Mouse (Mus musculus) MEL (cell line): Measurements from ENCODE around the gene Nup153. TPM values are rescaled to one million over a fixed set of nuclear protein-coding genes. Genes with fewer than 3 reads are reported as not detected.
A peak's percentile ranks its signal among the peaks of the same experiment; 100 is the strongest.

Source experiments
- DNase-seq: peaks from one replicate; pipeline ENCODE4 v3.0.0; 2011; ENCODE audit warnings: low read depth, low spot score
- H3K27ac ChIP-seq: 2 replicates; pipeline ENCODE4 v1.5.1; 2012; ENCODE audit warnings: low read depth, mild to moderate bottlenecking, control low read depth, low read length, moderate library complexity; ENCODE audit not compliant: control insufficient read depth
- H3K27me3 ChIP-seq, 2 experiments: fragments of 150-350 bp in 1 of 2; sonication (generic) in 1 of 2; 2 replicates each; pipeline ENCODE4 v1.6.1; 2012; ENCODE audit warnings: low read length in 2 of 2, mild to moderate bottlenecking in 2 of 2, improper control_type of control experiment in 1 of 2, moderate library complexity in 1 of 2; ENCODE audit not compliant: insufficient read depth in 2 of 2, control insufficient read depth in 1 of 2
- H3K36me3 ChIP-seq, 2 experiments: 2 replicates each; pipeline ENCODE4 v1.6.1; 2012 to 2014; ENCODE audit warnings: low read length in 2 of 2, improper control_type of control experiment in 1 of 2, inconsistent platforms in 1 of 2, mild to moderate bottlenecking in 1 of 2; ENCODE audit not compliant: insufficient read depth in 2 of 2, control insufficient read depth in 1 of 2
- H3K4me1 ChIP-seq, 2 experiments: fragments of 150-350 bp in 1 of 2; sonication (generic) in 1 of 2; 2 replicates each; pipeline ENCODE4 v1.6.1; 2012; ENCODE audit warnings: low read length in 2 of 2, improper control_type of control experiment in 1 of 2, mild to moderate bottlenecking in 1 of 2; ENCODE audit not compliant: insufficient read depth in 2 of 2, control insufficient read depth in 1 of 2
- H3K4me3 ChIP-seq, 2 experiments: fragments of 150-350 bp in 1 of 2; sonication (generic) in 1 of 2; 2 replicates each; pipeline ENCODE4 v1.5.1; 2012; ENCODE audit warnings: low read depth in 2 of 2, low read length in 2 of 2, mild to moderate bottlenecking in 2 of 2, moderate library complexity in 2 of 2, control low read depth in 1 of 2, improper control_type of control experiment in 1 of 2; ENCODE audit not compliant: control insufficient read depth in 1 of 2, insufficient read depth in 1 of 2
- H3K79me2 ChIP-seq: 2 replicates; pipeline ENCODE4 v1.6.1; 2012; ENCODE audit warnings: mild to moderate bottlenecking, low read length, moderate library complexity; ENCODE audit not compliant: control insufficient read depth, poor library complexity, insufficient read depth
- H3K9ac ChIP-seq: 2 replicates; pipeline ENCODE4 v1.6.1; 2012; ENCODE audit warnings: low read depth, mild to moderate bottlenecking, control low read depth, low read length, moderate library complexity; ENCODE audit not compliant: control insufficient read depth, poor library complexity, severe bottlenecking
- H3K9me3 ChIP-seq: fragments of 150-350 bp; sonication (generic); replicated peaks from 2 replicates; pipeline ENCODE4 v1.6.1; 2012; ENCODE audit warnings: mild to moderate bottlenecking, low read length, improper control_type of control experiment, moderate library complexity; ENCODE audit not compliant: insufficient read depth
- BHLHE40 ChIP-seq: IDR thresholded peaks from 2 replicates; pipeline ENCODE4 v1.6.1; 2012; ENCODE audit warnings: low read depth, mild to moderate bottlenecking, inconsistent platforms, low read length, improper control_type of control experiment, borderline replicate concordance
- CHD1 ChIP-seq: IDR thresholded peaks from 2 replicates; pipeline ENCODE4 v1.6.1; 2012; ENCODE audit warnings: low read depth, mild to moderate bottlenecking, inconsistent platforms, low read length, improper control_type of control experiment
- CHD2 ChIP-seq: IDR thresholded peaks from 2 replicates; pipeline ENCODE4 v1.6.1; 2011; ENCODE audit warnings: low read length, improper control_type of control experiment
- CTCF ChIP-seq, 3 experiments: IDR thresholded peaks in 2 of 3; conservative IDR thresholded peaks in 1 of 3; 2 replicates each; pipeline ENCODE4 v1.5.1; 2011 to 2012; ENCODE audit warnings: low read length in 3 of 3, low read depth in 2 of 3, mild to moderate bottlenecking in 2 of 3, improper control_type of control experiment in 1 of 3, inconsistent platforms in 1 of 3, mixed read lengths in 1 of 3, moderate library complexity in 1 of 3; ENCODE audit not compliant: control insufficient read depth in 1 of 3, insufficient read depth in 1 of 3, poor library complexity in 1 of 3, severe bottlenecking in 1 of 3
- E2F4 ChIP-seq: IDR thresholded peaks from 2 replicates; pipeline ENCODE4 v1.6.1; 2011; ENCODE audit warnings: low read depth, low read length, improper control_type of control experiment, borderline replicate concordance
- EP300 ChIP-seq, 2 experiments: IDR thresholded peaks; 2 replicates each; pipeline ENCODE4 v1.6.1; 2011; ENCODE audit warnings: improper control_type of control experiment in 2 of 2, low read length in 2 of 2, low read depth in 1 of 2, mild to moderate bottlenecking in 1 of 2
- GABPA ChIP-seq: IDR thresholded peaks from 2 replicates; pipeline ENCODE4 v1.6.1; 2012; ENCODE audit warnings: low read depth, mild to moderate bottlenecking, inconsistent platforms, low read length, improper control_type of control experiment, moderate library complexity
- HCFC1 ChIP-seq: IDR thresholded peaks from 2 replicates; pipeline ENCODE4 v1.6.1; 2012; ENCODE audit warnings: low read depth, mild to moderate bottlenecking, inconsistent platforms, low read length, improper control_type of control experiment, moderate library complexity
- JUND ChIP-seq: IDR thresholded peaks from 2 replicates; pipeline ENCODE4 v1.6.1; 2011; ENCODE audit warnings: low read depth, mild to moderate bottlenecking, improper control_type of control experiment, low read length
- KAT2A ChIP-seq: conservative IDR thresholded peaks from 2 replicates; pipeline ENCODE4 v1.6.1; 2012; ENCODE audit warnings: low read depth, low read length, improper control_type of control experiment, inconsistent platforms
- MAFK ChIP-seq: IDR thresholded peaks from 2 replicates; pipeline ENCODE4 v1.6.1; 2011; ENCODE audit warnings: low read depth, mild to moderate bottlenecking, low read length, improper control_type of control experiment, borderline replicate concordance
- MAX ChIP-seq: IDR thresholded peaks from 2 replicates; pipeline ENCODE4 v1.6.1; 2011; ENCODE audit warnings: low read length, improper control_type of control experiment
- MAZ ChIP-seq: IDR thresholded peaks from 2 replicates; pipeline ENCODE4 v1.6.1; 2012; ENCODE audit warnings: low read depth, mild to moderate bottlenecking, inconsistent platforms, low read length, improper control_type of control experiment
- MEF2A ChIP-seq: IDR thresholded peaks from 2 replicates; pipeline ENCODE4 v1.6.1; 2014; ENCODE audit warnings: low read depth, mild to moderate bottlenecking, inconsistent platforms, low read length, improper control_type of control experiment; ENCODE audit not compliant: poor library complexity, insufficient replicate concordance, severe bottlenecking; ENCODE audit errors: extremely low read depth
- MXI1 ChIP-seq: IDR thresholded peaks from 2 replicates; pipeline ENCODE4 v1.6.1; 2011; ENCODE audit warnings: mild to moderate bottlenecking, low read depth, low read length, improper control_type of control experiment
- MYB ChIP-seq: IDR thresholded peaks from 2 replicates; pipeline ENCODE4 v1.6.1; 2011; ENCODE audit warnings: mild to moderate bottlenecking, low read depth, low read length, improper control_type of control experiment
- NELFE ChIP-seq: IDR thresholded peaks from 2 replicates; pipeline ENCODE4 v1.6.1; 2011; ENCODE audit warnings: low read depth, low read length, improper control_type of control experiment
- NRF1 ChIP-seq: IDR thresholded peaks from 2 replicates; pipeline ENCODE4 v1.6.1; 2014; ENCODE audit warnings: low read depth, mild to moderate bottlenecking, inconsistent platforms, low read length, improper control_type of control experiment, moderate library complexity; ENCODE audit not compliant: poor library complexity, insufficient read depth, severe bottlenecking
- POLR2A ChIP-seq, 2 experiments: IDR thresholded peaks; 2 replicates each; pipeline ENCODE4 v1.6.1; 2011 to 2012; ENCODE audit warnings: low read length in 2 of 2, mild to moderate bottlenecking in 2 of 2, control low read depth in 1 of 2, improper control_type of control experiment in 1 of 2, low read depth in 1 of 2, moderate library complexity in 1 of 2; ENCODE audit not compliant: control insufficient read depth in 1 of 2, insufficient read depth in 1 of 2, poor library complexity in 1 of 2
- RAD21 ChIP-seq: IDR thresholded peaks from 2 replicates; pipeline ENCODE4 v1.6.1; 2011; ENCODE audit warnings: mild to moderate bottlenecking, low read depth, low read length, improper control_type of control experiment
- RCOR1 ChIP-seq: IDR thresholded peaks from 2 replicates; pipeline ENCODE4 v1.6.1; 2012; ENCODE audit warnings: low read depth, mild to moderate bottlenecking, inconsistent platforms, low read length, improper control_type of control experiment
- SMC3 ChIP-seq: IDR thresholded peaks from 2 replicates; pipeline ENCODE4 v1.6.1; 2011; ENCODE audit warnings: low read depth, low read length, improper control_type of control experiment
- TBP ChIP-seq: IDR thresholded peaks from 2 replicates; pipeline ENCODE4 v1.8.0; 2011; ENCODE audit warnings: low read depth, low read length, improper control_type of control experiment
- UBTF ChIP-seq: IDR thresholded peaks from 2 replicates; pipeline ENCODE4 v1.6.1; 2012; ENCODE audit warnings: low read depth, mild to moderate bottlenecking, inconsistent platforms, low read length, improper control_type of control experiment, moderate library complexity, borderline replicate concordance; ENCODE audit not compliant: insufficient read depth
- ZC3H11A ChIP-seq: IDR thresholded peaks from 2 replicates; pipeline ENCODE4 v1.6.1; 2012; ENCODE audit warnings: low read depth, mild to moderate bottlenecking, inconsistent platforms, low read length, improper control_type of control experiment
- ZKSCAN1 ChIP-seq: IDR thresholded peaks from 2 replicates; pipeline ENCODE4 v1.6.1; 2012; ENCODE audit warnings: low read depth, mild to moderate bottlenecking, inconsistent platforms, low read length, improper control_type of control experiment, moderate library complexity
- ZMIZ1 ChIP-seq: IDR thresholded peaks from 2 replicates; pipeline ENCODE4 v1.6.1; 2012; ENCODE audit warnings: low read depth, mild to moderate bottlenecking, inconsistent platforms, low read length, improper control_type of control experiment, moderate library complexity
- ZNF384 ChIP-seq: IDR thresholded peaks from 2 replicates; pipeline ENCODE4 v1.6.1; 2012; ENCODE audit warnings: low read depth, mild to moderate bottlenecking, inconsistent platforms, low read length, improper control_type of control experiment
- polyA plus RNA-seq, 2 experiments: library from polyadenylated mRNA; stranded (reverse) in 1 of 2; unstranded in 1 of 2; fragments of >175 nt in 1 of 2; fragments of >200 nt in 1 of 2; gene quantifications; 2 replicates each; pipeline versions ENCODE4 v1.2.1 to v1.2.4; 2012; ENCODE audit warnings: low replicate concordance in 2 of 2, low read depth in 1 of 2; ENCODE audit not compliant: insufficient read length in 2 of 2, insufficient read depth in 1 of 2, missing spikeins in 1 of 2
- total RNA-seq: library from RNA; depleted of rRNA; stranded (reverse); fragments of 300-350 nt; gene quantifications from 2 replicates; pipeline ENCODE4 v1.2.3, GENCODE M21; 2012

Nup153 gene
- total and polyA plus RNA-seq, 3 experiments = 64.6 to 221 (median 82.8) TPM

DNA sequence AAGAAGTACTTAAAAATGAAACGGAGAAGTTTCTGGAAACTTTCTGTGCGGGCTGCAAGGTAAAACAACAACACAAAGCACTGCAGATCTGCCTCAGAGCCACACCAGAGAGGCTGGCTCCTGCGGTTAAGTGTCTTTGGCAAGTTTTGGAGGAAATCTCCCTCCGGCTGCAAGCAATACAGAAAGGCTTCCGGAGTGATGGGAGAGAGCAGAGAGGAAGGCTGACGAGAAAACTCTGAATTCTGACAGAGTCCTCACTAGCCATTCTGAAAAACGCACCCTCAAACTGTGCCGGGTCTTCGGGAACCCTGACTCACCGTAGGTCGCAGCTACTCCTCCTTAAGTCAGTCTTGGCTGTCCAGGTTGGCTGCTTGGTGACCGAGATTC, 8.7 kb upstream of the Nup153 start:
- H3K9me3 ChIP-seq = no peaks in the 10 kb centered on the region
- H3K9ac ChIP-seq = peak overlapping the region; percentile 71
- H3K36me3 ChIP-seq = peaks cover 0 to 3% of the 10 kb centered on the region in 2 experiments; a peak in 1 of 4 replicates
- DNase-seq = no peak
- no peaks in the 10 kb centered on the region for H3K27me3 ChIP-seq
- no peaks in the 10 kb centered on the region; the same call in 1 of the 2 replicates for H3K79me2 ChIP-seq
- peak overlapping the region; percentile 65 for H3K4me3 ChIP-seq
- H3K4me1 ChIP-seq = peaks cover 3 to 9% of the 10 kb centered on the region in 2 experiments; a peak in 3 of 4 replicates
- TF ChIP-seq TBP (0 out of 2 replicates have a peak, but pooled peaks have one; percentile 18), UBTF (0 out of 2 replicates have a peak, but pooled peaks have one; percentile 10), ZMIZ1 (no peak), ZNF384 (no peak), HCFC1 (0 out of 2 replicates have a peak, but pooled peaks have one; percentile 17), MXI1 (no peak)
- TF ChIP-seq, all 39 proteins: peak for 3
- H3K27ac ChIP-seq = peak overlapping the region; percentile 63

DNA sequence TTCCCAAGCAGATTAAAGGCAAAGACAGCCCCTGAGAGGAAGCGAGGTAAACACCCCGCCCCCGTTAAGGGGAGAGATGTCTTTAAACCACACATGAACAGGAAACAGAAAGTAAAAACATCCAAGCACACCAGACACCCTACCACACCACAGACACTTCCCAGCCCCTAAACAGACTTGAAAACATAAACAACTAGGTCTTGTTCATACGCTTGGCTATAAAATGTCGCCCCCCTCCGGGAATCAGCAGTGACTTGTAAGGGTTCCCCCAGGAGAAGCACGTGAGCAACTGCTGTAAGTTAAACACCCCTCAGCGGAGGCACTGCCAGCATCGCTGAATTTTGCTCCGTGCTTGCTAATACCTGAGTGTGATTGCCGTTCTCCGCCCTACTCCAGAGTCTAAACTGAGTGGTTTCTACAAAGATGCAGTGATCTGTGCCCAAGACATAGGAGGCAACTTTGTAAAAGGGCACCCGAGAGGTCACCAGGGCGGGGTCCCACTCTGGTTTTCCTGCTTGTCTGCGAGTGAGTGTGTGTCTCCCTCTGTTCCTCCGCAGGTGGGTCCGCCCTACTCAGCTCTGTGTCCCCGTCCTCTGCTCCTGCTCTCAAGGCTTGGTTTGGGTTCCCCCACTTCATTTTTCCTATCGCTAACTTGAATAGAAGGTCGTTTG, 8.2 kb upstream of the Nup153 start:
- H3K36me3 ChIP-seq = peaks cover 0 to 3% of the 10 kb centered on the region in 2 experiments; a peak in 1 of 4 replicates
- peak; percentile 86 for DNase-seq
- peaks cover 3 to 9% of the 10 kb centered on the region in 2 experiments; a peak in 3 of 4 replicates for H3K4me1 ChIP-seq
- no peaks in the 10 kb centered on the region for H3K9me3 ChIP-seq
- peak overlapping the region; percentile 71 for H3K9ac ChIP-seq
- H3K27ac ChIP-seq = peak overlapping the region; percentile 63
- no peaks in the 10 kb centered on the region; the same call in 1 of the 2 replicates for H3K79me2 ChIP-seq
- peak overlapping the region; percentile 65 for H3K4me3 ChIP-seq
- H3K27me3 ChIP-seq = no peaks in the 10 kb centered on the region
- no peak; a peak in 1 of 4 replicates for TF ChIP-seq POLR2A (IDR thresholded peaks at IDR 0.05; ENCODE audit: control insufficient read depth in 1 of 2, insufficient read depth in 1 of 2, low read depth in 1 of 2, low read length in 2 of 2, poor library complexity in 1 of 2)
- no peak for TF ChIP-seq ZC3H11A
- no peak for TF ChIP-seq NRF1
- no peak for TF ChIP-seq ZMIZ1
- TF ChIP-seq SMC3 = no peak; the same call in 1 of the 2 replicates
- peak; percentile 96 for TF ChIP-seq MXI1
- TF ChIP-seq ZKSCAN1 = no peak
- TF ChIP-seq HCFC1 = peak; percentile 41
- peak; percentile 27; the same call in 1 of the 2 replicates for TF ChIP-seq MAX
- 0 out of 2 replicates have a peak, but pooled peaks have one; percentile 68 for TF ChIP-seq UBTF
- TF ChIP-seq CHD1 = no peak
- TF ChIP-seq MYB = no peak
- no peak for TF ChIP-seq KAT2A
- peak; percentile 95 for TF ChIP-seq BHLHE40
- TF ChIP-seq MEF2A = no peak
- no peak for TF ChIP-seq CHD2
- TF ChIP-seq E2F4 = no peak
- peak in 2 of 3 experiments; percentile 17 to 30; a peak in 2 of 6 replicates for TF ChIP-seq CTCF (IDR thresholded peaks at IDR 0.05 in 2 of 3, conservative IDR thresholded peaks at IDR 0.05 in 1 of 3; ENCODE audit: control insufficient read depth in 1 of 3, insufficient read depth in 1 of 3, low read depth in 2 of 3, low read length in 3 of 3, poor library complexity in 1 of 3, severe bottlenecking in 1 of 3)
- no peak for TF ChIP-seq ZNF384
- no peak; the same call in none of the 2 replicates for TF ChIP-seq RAD21
- no peak for TF ChIP-seq JUND
- TF ChIP-seq EP300 (IDR thresholded peaks at IDR 0.05; ENCODE audit: low read depth in 1 of 2, low read length in 2 of 2) = no peak
- TF ChIP-seq MAZ = peak; percentile 65; the same call in 1 of the 2 replicates
- TF ChIP-seq NELFE = peak; percentile 44
- 0 out of 2 replicates have a peak, but pooled peaks have one; percentile 0 for TF ChIP-seq GABPA
- TF ChIP-seq MAFK = no peak
- TF ChIP-seq RCOR1 = no peak
- TF ChIP-seq TBP = no peak
